Mouse (Mus musculus): ENCODE data around the gene Gdpd4. TPM values are rescaled to one million over a fixed set of nuclear protein-coding genes. Genes with fewer than 3 reads are reported as not detected.

Gdpd4 gene
- polyA plus RNA-seq, 1 experiment from 2014 or later: not detected

DNA sequence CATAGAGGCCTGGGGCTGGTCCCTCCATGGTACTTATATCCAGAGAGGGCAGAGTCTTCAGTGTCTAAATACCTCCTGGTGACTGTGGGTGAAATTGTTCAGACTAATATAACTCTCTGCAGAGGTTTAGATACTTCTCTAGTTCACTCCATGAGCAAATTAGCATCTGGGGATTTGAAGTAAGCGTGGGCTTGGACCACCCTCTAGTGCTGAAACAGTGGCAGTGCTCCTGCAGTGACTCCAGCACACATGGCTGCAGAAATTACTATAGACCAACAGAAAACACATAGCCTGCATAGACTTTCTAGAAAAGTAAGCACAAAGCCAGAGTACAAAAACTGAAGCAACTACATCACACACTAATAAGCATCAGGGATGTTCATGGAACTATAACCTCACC lies 57.7 kb downstream of the Gdpd4 start:
- Histone ChIP-seq H3K9ac (replicated peaks; ENCODE audit: low read length) (no peak overlapping the region), H3K4me2 (replicated peaks; ENCODE audit: low read depth, low read length) (no peak overlapping the region), H3K9me3 (ENCODE audit: low read length) (no peaks in the 10 kb centered on the region), H3K27ac (ENCODE audit: low read length) (no peak overlapping the region), H3K4me1 (ENCODE audit: insufficient read depth, low read length) (no peaks in the 10 kb centered on the region), H3K4me3 (ENCODE audit: low read length) (no peak overlapping the region), H3K27me3 (ENCODE audit: insufficient read depth, low read length) (no peaks in the 10 kb centered on the region), H3K36me3 (ENCODE audit: insufficient read depth, low read length) (no peaks in the 10 kb centered on the region)
- 28% methylated on average over 1 of the region's 1 CpGs for WGBS
- no peak for ATAC-seq (ENCODE audit: low FRiP score, low TSS enrichment)

DNA sequence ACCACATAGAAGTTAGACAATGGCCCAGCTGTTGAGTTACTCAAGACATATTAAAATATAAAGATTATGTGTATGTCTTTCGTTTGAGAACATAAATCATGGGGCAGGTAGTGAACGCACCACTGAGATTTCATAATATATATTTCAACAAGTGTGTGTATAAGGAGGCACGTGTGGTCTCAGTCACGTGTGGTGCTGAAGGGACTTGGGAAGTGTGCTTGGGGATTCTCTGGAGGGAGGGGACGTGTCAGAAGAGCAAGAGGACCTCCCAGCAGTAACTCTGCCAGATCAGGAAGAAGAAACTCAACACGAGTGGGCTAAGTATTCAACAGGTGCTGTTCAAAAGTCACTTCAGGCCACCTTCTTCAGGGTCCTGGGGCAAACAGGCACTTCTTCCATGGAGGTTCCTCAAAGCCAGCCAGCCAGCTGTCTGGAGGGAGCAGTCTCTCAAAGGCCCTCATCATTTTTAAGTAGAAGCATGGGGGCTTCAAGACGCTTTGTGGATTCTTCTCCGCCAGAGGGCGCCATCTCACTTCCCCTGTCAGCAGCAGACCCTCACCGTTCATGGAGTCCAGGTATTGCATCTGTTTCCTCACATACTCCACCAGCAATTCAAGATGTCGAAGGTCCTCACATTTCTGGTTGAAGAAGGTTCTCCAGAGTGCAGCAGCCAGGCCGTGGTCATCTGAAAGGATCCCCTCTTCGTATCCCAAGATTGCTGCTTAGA lies 64.5 kb downstream of the Gdpd4 start:
- Histone ChIP-seq H3K4me3 (ENCODE audit: low read length) (no peak overlapping the region), H3K9me3 (ENCODE audit: low read length) (no peaks in the 10 kb centered on the region), H3K27ac (ENCODE audit: low read length) (no peak overlapping the region), H3K36me3 (ENCODE audit: insufficient read depth, low read length) (no peaks in the 10 kb centered on the region), H3K27me3 (ENCODE audit: insufficient read depth, low read length) (no peaks in the 10 kb centered on the region), H3K4me2 (replicated peaks; ENCODE audit: low read depth, low read length) (no peak overlapping the region), H3K9ac (replicated peaks; ENCODE audit: low read length) (no peak overlapping the region), H3K4me1 (ENCODE audit: insufficient read depth, low read length) (no peaks in the 10 kb centered on the region)
- no peak for ATAC-seq (ENCODE audit: low FRiP score, low TSS enrichment)
- whole genome bisulfite sequencing: 52% methylated on average over 13 of the region's 13 CpGs

DNA sequence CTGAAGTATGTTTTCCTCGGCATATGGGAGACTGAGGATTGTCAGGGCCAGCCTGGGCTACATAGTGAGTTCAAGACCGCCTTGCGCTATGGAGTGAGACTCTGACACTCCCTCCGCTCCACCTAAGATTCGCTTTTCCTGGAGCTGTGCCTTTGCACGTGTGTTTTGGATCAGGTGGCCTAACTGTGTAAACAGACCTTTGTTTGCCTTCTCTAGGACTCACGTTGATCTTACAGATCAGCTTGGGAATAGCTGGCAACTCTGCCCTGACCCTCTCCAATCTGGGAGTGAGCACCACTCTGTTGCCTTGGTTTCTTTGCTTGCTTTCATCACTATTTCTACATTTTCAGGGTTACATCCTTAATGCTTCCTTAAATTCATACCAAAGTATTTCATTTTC lies 82.9 kb downstream of the Gdpd4 start:
- Histone ChIP-seq H3K4me3 (ENCODE audit: low read length) (no peak overlapping the region), H3K27me3 (ENCODE audit: insufficient read depth, low read length) (no peaks in the 10 kb centered on the region), H3K4me2 (replicated peaks; ENCODE audit: low read depth, low read length) (no peak overlapping the region), H3K4me1 (ENCODE audit: insufficient read depth, low read length) (no peaks in the 10 kb centered on the region), H3K9ac (replicated peaks; ENCODE audit: low read length) (no peak overlapping the region), H3K36me3 (ENCODE audit: insufficient read depth, low read length) (no peaks in the 10 kb centered on the region), H3K9me3 (ENCODE audit: low read length) (no peaks in the 10 kb centered on the region), H3K27ac (ENCODE audit: low read length) (no peak overlapping the region)
- WGBS: 74% methylated on average over 7 of the region's 7 CpGs
- no peak for ATAC-seq (ENCODE audit: low FRiP score, low TSS enrichment)

DNA sequence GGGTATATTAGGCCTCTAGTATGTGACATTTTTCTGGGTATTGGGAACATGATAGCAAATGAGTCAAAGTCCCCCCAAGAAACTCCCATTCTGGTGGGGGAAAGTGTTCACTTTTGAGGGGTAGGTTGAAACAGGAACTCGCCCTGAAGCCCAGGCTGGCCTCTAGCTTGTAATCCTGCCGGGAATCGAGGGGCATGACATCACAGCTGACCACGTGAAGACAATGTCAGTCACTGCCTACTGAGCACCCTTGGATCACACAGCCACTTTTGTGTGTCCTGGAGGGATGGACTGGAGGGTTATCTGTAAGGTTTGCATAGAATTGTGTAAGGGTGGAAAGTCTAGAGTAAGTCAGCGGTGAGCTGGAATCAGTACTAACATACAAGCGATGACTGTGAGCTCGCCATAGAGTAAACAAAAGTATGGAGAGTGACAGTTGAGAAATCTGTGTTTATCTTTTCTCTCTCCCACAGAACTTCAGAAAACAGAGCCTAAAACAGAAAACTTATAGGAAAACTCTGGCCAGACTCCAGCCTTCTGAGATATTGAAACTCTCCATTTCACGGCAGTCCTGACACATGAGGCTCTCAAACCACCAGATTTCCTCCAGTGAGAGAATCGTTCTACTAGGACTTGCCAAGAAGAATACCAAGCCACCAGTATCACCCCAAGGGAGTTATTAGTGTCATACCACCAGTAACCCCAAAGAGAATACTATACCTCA lies 128.5 kb downstream of the Gdpd4 start:
- Histone ChIP-seq H3K4me3 (ENCODE audit: low read length) (no peak overlapping the region), H3K36me3 (ENCODE audit: insufficient read depth, low read length) (no peaks in the 10 kb centered on the region), H3K9ac (replicated peaks; ENCODE audit: low read length) (no peak overlapping the region), H3K27me3 (ENCODE audit: insufficient read depth, low read length) (no peaks in the 10 kb centered on the region), H3K4me1 (ENCODE audit: insufficient read depth, low read length) (no peaks in the 10 kb centered on the region), H3K27ac (ENCODE audit: low read length) (no peak overlapping the region), H3K4me2 (replicated peaks; ENCODE audit: low read depth, low read length) (no peak overlapping the region), H3K9me3 (ENCODE audit: low read length) (no peaks in the 10 kb centered on the region; the same call in 1 of the 2 replicates)
- WGBS: 72% methylated on average over 9 of the region's 9 CpGs
- no peak for ATAC-seq (ENCODE audit: low FRiP score, low TSS enrichment)

DNA sequence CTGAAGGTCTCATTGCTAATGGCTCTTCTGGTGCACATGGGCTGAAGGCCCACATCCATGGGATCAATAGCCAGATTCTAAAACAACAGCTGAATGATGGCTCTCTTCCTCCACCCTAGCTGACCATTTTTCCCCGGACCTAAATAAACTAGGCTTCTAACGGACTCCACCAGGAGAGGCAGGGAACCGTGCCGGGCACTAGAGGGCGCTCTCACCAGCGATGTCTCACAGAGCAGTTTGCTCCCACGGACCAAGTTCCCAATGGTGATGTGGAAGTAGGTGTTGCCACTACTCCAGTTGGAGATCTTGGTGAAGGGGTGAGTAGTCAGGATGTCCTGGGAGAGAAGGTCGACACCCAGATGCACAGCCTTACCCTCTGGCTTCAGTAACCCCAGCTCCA lies 132.2 kb downstream of the Gdpd4 start:
- 23% methylated on average over 8 of the region's 8 CpGs for WGBS
- H3K27ac ChIP-seq (ENCODE audit: low read length): no peak overlapping the region
- 0 out of 2 replicates have a peak, but pooled peaks have one; percentile 6 for ATAC-seq (ENCODE audit: low FRiP score, low TSS enrichment)
- no peaks in the 10 kb centered on the region for H3K4me1 ChIP-seq (ENCODE audit: insufficient read depth, low read length)
- no peak overlapping the region for H3K4me2 ChIP-seq (replicated peaks; ENCODE audit: low read depth, low read length)
- no peaks in the 10 kb centered on the region for H3K9me3 ChIP-seq (ENCODE audit: low read length)
- no peaks in the 10 kb centered on the region for H3K27me3 ChIP-seq (ENCODE audit: insufficient read depth, low read length)
- no peak overlapping the region for H3K4me3 ChIP-seq (ENCODE audit: low read length)
- H3K36me3 ChIP-seq (ENCODE audit: insufficient read depth, low read length): no peaks in the 10 kb centered on the region
- no peak overlapping the region for H3K9ac ChIP-seq (replicated peaks; ENCODE audit: low read length)

DNA sequence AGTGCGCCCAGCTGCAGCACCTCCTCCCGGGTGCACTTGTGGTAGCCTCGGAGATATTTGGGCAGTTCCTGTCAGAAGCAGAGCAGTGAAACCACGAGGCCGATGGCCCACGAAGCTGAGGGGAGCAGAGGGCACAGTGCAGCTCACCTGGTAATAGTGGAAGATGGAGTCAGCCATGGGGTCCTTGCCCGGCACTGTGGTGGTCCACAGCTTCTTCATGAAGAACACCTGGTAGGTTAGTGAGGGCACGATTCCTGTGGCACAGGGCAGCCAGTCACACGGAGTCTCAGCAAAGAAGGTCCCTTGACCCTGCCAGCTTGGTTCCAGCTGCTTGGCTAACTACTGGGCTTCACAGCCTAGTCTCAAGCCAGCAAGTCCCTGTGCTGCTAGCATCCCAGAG lies 134.7 kb downstream of the Gdpd4 start:
- H3K27ac ChIP-seq (ENCODE audit: low read length): no peak overlapping the region
- no peaks in the 10 kb centered on the region for H3K27me3 ChIP-seq (ENCODE audit: insufficient read depth, low read length)
- H3K36me3 ChIP-seq (ENCODE audit: insufficient read depth, low read length): no peaks in the 10 kb centered on the region
- no peaks in the 10 kb centered on the region for H3K9me3 ChIP-seq (ENCODE audit: low read length)
- no peak overlapping the region for H3K9ac ChIP-seq (replicated peaks; ENCODE audit: low read length)
- no peaks in the 10 kb centered on the region for H3K4me1 ChIP-seq (ENCODE audit: insufficient read depth, low read length)
- H3K4me2 ChIP-seq (replicated peaks; ENCODE audit: low read depth, low read length): no peak overlapping the region
- WGBS: 89% methylated on average over 9 of the region's 9 CpGs
- no peak for ATAC-seq (ENCODE audit: low FRiP score, low TSS enrichment)
- no peak overlapping the region for H3K4me3 ChIP-seq (ENCODE audit: low read length)

DNA sequence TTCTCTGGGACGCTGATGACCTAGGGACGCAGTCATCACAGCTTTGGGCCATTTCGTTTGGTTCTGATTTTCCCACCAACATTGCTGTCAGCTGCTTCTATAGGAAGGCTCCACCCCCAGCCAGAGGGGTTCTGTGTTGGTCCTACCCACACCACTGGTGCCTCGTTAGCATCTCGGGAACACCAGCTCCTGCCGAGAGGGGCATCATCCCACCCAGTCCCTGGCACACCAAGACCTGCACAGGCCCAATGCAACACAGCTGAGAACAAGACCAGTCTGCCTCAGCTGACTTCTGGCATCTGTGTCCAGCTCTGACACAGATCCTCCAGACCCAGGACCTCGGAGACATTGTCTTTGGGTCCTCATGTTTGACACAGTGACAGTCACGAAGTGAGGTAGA lies 135.2 kb downstream of the Gdpd4 start:
- no peaks in the 10 kb centered on the region for H3K36me3 ChIP-seq (ENCODE audit: insufficient read depth, low read length)

DNA sequence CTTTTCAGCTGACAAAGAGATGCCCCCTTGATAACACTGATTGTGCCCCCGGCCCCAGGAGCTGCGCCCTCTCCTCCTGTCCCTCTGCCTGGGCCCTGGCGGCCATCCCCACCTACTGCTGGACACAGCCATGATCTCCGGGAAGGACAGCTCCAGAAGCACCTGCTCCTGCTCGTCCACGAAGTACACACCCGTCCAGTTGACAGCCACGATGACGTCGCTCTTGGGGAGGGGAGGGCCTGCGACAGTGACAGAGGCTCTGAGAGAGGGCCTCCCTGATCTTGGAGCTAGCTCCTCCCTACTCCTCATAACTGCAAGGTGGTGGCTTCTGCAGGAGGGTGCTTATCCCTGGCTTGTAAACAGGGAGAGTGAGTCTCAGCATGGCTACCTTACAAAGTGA lies 146.5 kb downstream of the Gdpd4 start:
- ATAC-seq (ENCODE audit: low FRiP score, low TSS enrichment): no peak
- no peaks in the 10 kb centered on the region for H3K9me3 ChIP-seq (ENCODE audit: low read length)
- H3K36me3 ChIP-seq (ENCODE audit: insufficient read depth, low read length): peaks cover 5% of the 10 kb centered on the region; the same call in 1 of the 2 replicates
- H3K27ac ChIP-seq (ENCODE audit: low read length): no peak overlapping the region
- no peak overlapping the region for H3K4me2 ChIP-seq (replicated peaks; ENCODE audit: low read depth, low read length)
- no peak overlapping the region for H3K4me3 ChIP-seq (ENCODE audit: low read length)
- H3K27me3 ChIP-seq (ENCODE audit: insufficient read depth, low read length): no peaks in the 10 kb centered on the region
- no peaks in the 10 kb centered on the region for H3K4me1 ChIP-seq (ENCODE audit: insufficient read depth, low read length)
- no peak overlapping the region for H3K9ac ChIP-seq (replicated peaks; ENCODE audit: low read length)
- WGBS: 79% methylated on average over 11 of the region's 11 CpGs

More for the DNA sequence above, 135.2 kb downstream of the Gdpd4 start:
- no peaks in the 10 kb centered on the region for H3K4me1 ChIP-seq (ENCODE audit: insufficient read depth, low read length)
- H3K9me3 ChIP-seq (ENCODE audit: low read length): no peaks in the 10 kb centered on the region
- ATAC-seq (ENCODE audit: low FRiP score, low TSS enrichment): no peak
- no peak overlapping the region for H3K4me2 ChIP-seq (replicated peaks; ENCODE audit: low read depth, low read length)
- no peak overlapping the region for H3K27ac ChIP-seq (ENCODE audit: low read length)
- 89% methylated on average over 8 of the region's 8 CpGs for whole genome bisulfite sequencing
- no peak overlapping the region for H3K4me3 ChIP-seq (ENCODE audit: low read length)
- no peak overlapping the region for H3K9ac ChIP-seq (replicated peaks; ENCODE audit: low read length)
- no peaks in the 10 kb centered on the region for H3K27me3 ChIP-seq (ENCODE audit: insufficient read depth, low read length)

DNA sequence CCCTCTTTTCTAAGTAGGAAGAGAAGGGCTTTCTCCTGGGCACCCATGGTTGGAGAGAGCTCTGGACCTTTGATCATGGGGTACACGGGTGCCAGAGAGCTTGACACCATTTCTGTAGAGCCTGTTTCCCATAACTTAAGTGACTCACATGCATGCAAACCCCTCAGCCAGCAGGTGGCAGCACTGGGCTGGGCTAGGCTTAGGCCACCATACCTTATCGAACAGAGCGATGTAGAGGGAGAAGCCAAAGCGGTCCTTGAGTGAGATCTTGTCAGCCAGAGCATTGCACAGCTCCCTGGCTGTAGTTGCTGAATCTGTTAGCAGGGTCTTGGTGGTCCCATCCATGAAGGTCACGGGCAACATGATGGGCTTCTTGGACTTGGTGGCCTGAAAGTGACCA lies 151.9 kb downstream of the Gdpd4 start:
- no peaks in the 10 kb centered on the region for H3K27me3 ChIP-seq (ENCODE audit: insufficient read depth, low read length)
- H3K4me1 ChIP-seq (ENCODE audit: insufficient read depth, low read length): no peaks in the 10 kb centered on the region
- no peak overlapping the region for H3K27ac ChIP-seq (ENCODE audit: low read length)
- H3K36me3 ChIP-seq (ENCODE audit: insufficient read depth, low read length): 0 out of 2 replicates have a peak, but pooled peaks cover under 1% of the 10 kb centered on the region
- peak; percentile 59 for ATAC-seq (ENCODE audit: low FRiP score, low TSS enrichment)
- H3K4me2 ChIP-seq (replicated peaks; ENCODE audit: low read depth, low read length): no peak overlapping the region
- H3K4me3 ChIP-seq (ENCODE audit: low read length): no peak overlapping the region
- no peak overlapping the region for H3K9ac ChIP-seq (replicated peaks; ENCODE audit: low read length)
- no peaks in the 10 kb centered on the region for H3K9me3 ChIP-seq (ENCODE audit: low read length)
- WGBS: 29% methylated on average over 5 of the region's 5 CpGs

DNA sequence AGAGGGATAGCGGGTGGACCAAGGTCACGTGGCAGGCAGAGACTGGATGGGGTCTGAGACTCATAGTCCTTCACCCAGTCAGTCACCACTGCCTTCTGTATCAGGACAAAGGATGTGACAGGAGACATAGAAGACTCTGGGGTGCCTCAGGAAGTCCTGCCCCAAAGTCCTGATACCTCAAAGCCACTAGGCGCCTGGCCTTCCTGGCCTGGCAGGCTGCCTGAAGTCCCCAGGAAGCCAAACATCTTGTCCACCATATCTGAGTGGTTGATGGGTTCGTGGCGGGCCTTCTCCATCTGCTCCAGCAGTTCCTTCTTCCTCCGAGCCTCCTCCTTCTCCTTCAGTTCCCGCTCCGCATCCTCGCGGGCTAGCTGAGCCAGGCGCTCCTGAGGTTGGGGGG lies 157.7 kb downstream of the Gdpd4 start:
- Histone ChIP-seq H3K4me2 (replicated peaks; ENCODE audit: low read depth, low read length) (no peak overlapping the region), H3K27ac (ENCODE audit: low read length) (no peak overlapping the region), H3K4me3 (ENCODE audit: low read length) (no peak overlapping the region), H3K9ac (replicated peaks; ENCODE audit: low read length) (no peak overlapping the region), H3K4me1 (ENCODE audit: insufficient read depth, low read length) (0 out of 2 replicates have a peak, but pooled peaks cover 5% of the 10 kb centered on the region), H3K27me3 (ENCODE audit: insufficient read depth, low read length) (no peaks in the 10 kb centered on the region), H3K9me3 (ENCODE audit: low read length) (no peaks in the 10 kb centered on the region), H3K36me3 (ENCODE audit: insufficient read depth, low read length) (0 out of 2 replicates have a peak, but pooled peaks cover 4% of the 10 kb centered on the region)
- WGBS: 84% methylated on average over 11 of the region's 11 CpGs
- no peak for ATAC-seq (ENCODE audit: low FRiP score, low TSS enrichment)
